Mouse (Mus musculus): Measurements from ENCODE around the gene Ezh1.

Gene Ezh1

DNA sequence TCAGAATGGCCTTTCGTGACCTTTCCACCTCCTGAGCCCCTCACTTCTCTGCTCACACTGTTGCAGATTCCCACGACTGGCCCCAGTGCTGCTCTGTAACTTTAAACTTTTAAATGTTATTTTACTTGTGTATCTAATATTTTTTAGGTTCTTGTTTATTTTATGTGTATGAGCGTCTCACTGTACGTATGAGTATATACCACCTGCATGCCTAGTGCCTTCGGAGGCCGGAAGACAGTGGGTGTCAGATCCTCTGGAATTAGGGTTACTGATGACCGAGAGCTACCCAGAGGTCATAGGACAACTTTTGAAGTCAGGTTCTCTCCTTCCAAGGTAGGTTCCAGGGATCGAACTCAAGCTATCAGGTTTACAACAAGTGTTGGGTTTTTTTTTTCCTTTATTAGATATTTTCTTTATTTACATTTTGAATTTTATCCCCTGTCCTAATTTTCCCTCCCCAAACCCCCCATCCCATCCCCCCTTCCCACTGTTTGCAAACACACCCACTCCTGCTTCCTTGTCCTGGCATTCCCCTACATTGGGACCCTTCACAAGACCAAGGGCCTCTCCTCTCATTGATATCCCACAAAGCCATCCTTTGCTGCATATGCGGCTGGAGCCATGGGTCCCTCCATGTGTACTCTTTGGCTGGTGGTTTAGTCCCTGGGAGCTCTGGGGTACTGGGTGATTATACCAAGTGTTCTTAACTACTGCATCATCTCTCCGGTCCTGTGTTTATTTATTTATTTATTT, 83.9 kb downstream of the Ezh1 start:
- no peak for DNase-seq
